Mouse (Mus musculus) R1 (cell line): ENCODE results near the gene Chd4.
A peak's percentile ranks its signal among the peaks of the same experiment; 100 is the strongest.

Source experiments
- DNase-seq: peaks from one replicate; pipeline ENCODE4 v3.0.0-alpha.2; 2018; ENCODE audit warnings: low read depth, low spot score

Chd4 gene

GRCm38 (mm10) chr6:125139747-125140146 lies 44.0 kb downstream of the Chd4 start:
- no peak for DNase-seq

GRCm38 (mm10) chr6:125142436-125142835 lies 46.7 kb downstream of the Chd4 start:
- no peak for DNase-seq

GRCm38 (mm10) chr6:125143128-125143527 lies 47.3 kb downstream of the Chd4 start:
- no peak for DNase-seq

- DNase-seq: no peak
Measured at GRCm38 (mm10) chr6:125143904-125144303, 48.1 kb downstream of the Chd4 start.

- peak; percentile 98 for DNase-seq
Measured at GRCm38 (mm10) chr6:125145001-125145400, 49.2 kb downstream of the Chd4 start, which contains the start of gene Iffo1. Gene Iffo1, plus strand, starts transcription at chr6:125145241.

GRCm38 (mm10) chr6:125145479-125145951 lies 49.7 kb downstream of the Chd4 start:
- DNase-seq: no peak

- no peak for DNase-seq
Measured at GRCm38 (mm10) chr6:125146148-125146547, 50.4 kb downstream of the Chd4 start.

- no peak for DNase-seq
Measured at GRCm38 (mm10) chr6:125146797-125147196, 51.0 kb downstream of the Chd4 start.

GRCm38 (mm10) chr6:125147329-125147728 lies 51.5 kb downstream of the Chd4 start:
- no peak for DNase-seq

GRCm38 (mm10) chr6:125148251-125148925 lies 52.6 kb downstream of the Chd4 start:
- DNase-seq: no peak

- peak; percentile 26 for DNase-seq
Measured at GRCm38 (mm10) chr6:125148926-125149568, 53.3 kb downstream of the Chd4 start.

GRCm38 (mm10) chr6:125149569-125149950 lies 53.8 kb downstream of the Chd4 start:
- DNase-seq: no peak

- DNase-seq: no peak
Measured at GRCm38 (mm10) chr6:125152212-125153017, 56.6 kb downstream of the Chd4 start.

- no peak for DNase-seq
Measured at GRCm38 (mm10) chr6:125153018-125153389, 57.2 kb downstream of the Chd4 start.

- no peak for DNase-seq
Measured at GRCm38 (mm10) chr6:125153682-125154081, 57.9 kb downstream of the Chd4 start.

- peak; percentile 59 for DNase-seq
Measured at GRCm38 (mm10) chr6:125154550-125154949, 58.8 kb downstream of the Chd4 start.

GRCm38 (mm10) chr6:125155262-125155661 lies 59.5 kb downstream of the Chd4 start:
- no peak for DNase-seq

GRCm38 (mm10) chr6:125156491-125156890 lies 60.7 kb downstream of the Chd4 start:
- no peak for DNase-seq

GRCm38 (mm10) chr6:125156903-125157614 lies 61.3 kb downstream of the Chd4 start:
- DNase-seq: no peak

- peak; percentile 23 for DNase-seq
Measured at GRCm38 (mm10) chr6:125158944-125159492, 63.2 kb downstream of the Chd4 start.
